Mouse (Mus musculus): ENCODE measurements around the gene Grm2. TPM values are rescaled to one million over a fixed set of nuclear protein-coding genes. Genes with fewer than 3 reads are reported as not detected.

The Grm2 gene
- polyA plus RNA-seq, 1 experiment from 2014 or later = 13.9 TPM

DNA sequence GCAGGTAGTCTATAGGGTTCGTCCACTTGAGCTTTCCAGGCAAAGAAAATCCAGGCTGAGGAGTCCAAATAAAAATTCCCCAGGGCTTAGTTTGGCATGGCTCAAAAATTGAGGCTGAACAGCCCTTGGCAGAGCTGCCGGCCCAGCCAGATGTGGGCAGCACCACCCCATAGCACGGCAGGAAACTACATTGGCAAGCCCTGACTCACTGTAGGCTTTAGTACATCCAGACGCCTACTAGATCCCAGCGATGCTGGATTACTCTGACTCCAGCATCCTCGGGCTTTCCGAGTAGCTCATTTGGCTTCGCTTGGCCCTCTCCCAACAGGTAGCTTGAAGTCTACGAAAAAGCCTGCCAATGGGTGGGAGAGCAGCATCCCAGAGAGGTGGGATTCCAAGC is 25.1 kb upstream of the Grm2 start:
- H3K4me2 ChIP-seq (ENCODE audit: low read length) = no peak overlapping the region
- no peaks in the 10 kb centered on the region for H3K27me3 ChIP-seq (ENCODE audit: control insufficient read depth, insufficient read depth, low read length)
- H3K4me3 ChIP-seq (replicated peaks; ENCODE audit: low read depth, low read length) = no peak overlapping the region
- H3K4me1 ChIP-seq (ENCODE audit: control insufficient read depth, insufficient read depth, low read length) = peaks cover 9% of the 10 kb centered on the region; the same call in 1 of the 2 replicates
- WGBS = 89% methylated on average over 9 of the region's 9 CpGs
- peaks cover 33% of the 10 kb centered on the region for H3K36me3 ChIP-seq (ENCODE audit: control insufficient read depth, insufficient read depth, low read length)
- no peak overlapping the region for H3K27ac ChIP-seq (replicated peaks; ENCODE audit: low read depth, low read length)
- DNase-seq (no peak), ATAC-seq (ENCODE audit: low FRiP score, low TSS enrichment) (no peak)
- H3K9me3 ChIP-seq (ENCODE audit: control insufficient read depth, low read length) = no peaks in the 10 kb centered on the region
- no peak overlapping the region; the same call in 1 of the 2 replicates for H3K9ac ChIP-seq (replicated peaks; ENCODE audit: low read length)

DNA sequence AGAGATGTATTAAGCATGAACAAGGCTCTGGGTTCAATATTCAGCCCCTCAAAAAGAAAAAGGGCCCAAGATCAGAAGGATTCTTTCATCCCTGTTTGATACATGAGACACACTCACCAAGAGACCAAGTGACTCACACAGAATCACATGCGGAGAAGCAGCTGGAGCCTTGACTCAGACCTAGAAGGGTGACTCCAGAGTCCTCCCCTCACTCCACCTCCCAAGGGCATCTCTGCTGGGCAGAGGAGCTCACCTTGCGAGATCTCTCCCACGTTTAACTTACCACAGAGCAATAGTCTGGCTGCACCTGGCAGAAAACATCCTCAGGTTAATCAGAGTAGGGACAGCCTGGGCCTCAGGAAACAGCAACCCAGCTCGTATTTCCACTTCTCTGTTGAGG is 22.4 kb upstream of the Grm2 start:
- H3K27ac ChIP-seq (replicated peaks; ENCODE audit: low read depth, low read length) = no peak overlapping the region
- no peaks in the 10 kb centered on the region for H3K9me3 ChIP-seq (ENCODE audit: control insufficient read depth, low read length)
- WGBS = 80% methylated on average over 4 of the region's 4 CpGs
- H3K4me2 ChIP-seq (ENCODE audit: low read length) = no peak overlapping the region
- peaks cover 38% of the 10 kb centered on the region for H3K36me3 ChIP-seq (ENCODE audit: control insufficient read depth, insufficient read depth, low read length)
- no peak overlapping the region for H3K4me3 ChIP-seq (replicated peaks; ENCODE audit: low read depth, low read length)
- H3K4me1 ChIP-seq (ENCODE audit: control insufficient read depth, insufficient read depth, low read length) = no peaks in the 10 kb centered on the region
- ATAC-seq (ENCODE audit: low FRiP score, low TSS enrichment) = no peak
- H3K27me3 ChIP-seq (ENCODE audit: control insufficient read depth, insufficient read depth, low read length) = no peaks in the 10 kb centered on the region
- no peak overlapping the region for H3K9ac ChIP-seq (replicated peaks; ENCODE audit: low read length)
- DNase-seq = no peak

DNA sequence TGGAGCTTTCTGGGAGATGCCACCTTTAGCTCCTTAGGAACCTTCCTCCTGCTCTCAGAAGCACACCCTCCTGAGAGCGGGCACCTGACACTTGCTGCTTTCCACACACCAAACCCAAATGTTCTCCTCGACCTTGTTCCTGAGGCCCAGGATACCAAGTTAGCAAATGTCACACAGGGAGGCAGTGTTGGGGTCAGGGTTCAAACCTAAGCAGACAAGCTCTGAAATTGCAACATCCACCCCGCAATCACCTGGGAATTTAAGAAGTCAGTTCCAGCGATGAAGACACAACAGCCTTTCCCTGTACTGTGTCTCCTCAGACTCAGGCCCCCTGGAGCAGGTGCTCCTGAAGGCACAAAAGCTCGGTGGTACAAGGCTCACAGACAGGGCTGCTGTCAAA is 21.8 kb upstream of the Grm2 start:
- no peaks in the 10 kb centered on the region for H3K27me3 ChIP-seq (ENCODE audit: control insufficient read depth, insufficient read depth, low read length)
- DNase-seq (no peak), ATAC-seq (ENCODE audit: low FRiP score, low TSS enrichment) (no peak)
- H3K9me3 ChIP-seq (ENCODE audit: control insufficient read depth, low read length) = no peaks in the 10 kb centered on the region
- no peak overlapping the region for H3K27ac ChIP-seq (replicated peaks; ENCODE audit: low read depth, low read length)
- peaks cover 43% of the 10 kb centered on the region for H3K36me3 ChIP-seq (ENCODE audit: control insufficient read depth, insufficient read depth, low read length)
- WGBS = 88% methylated on average over 5 of the region's 5 CpGs
- no peaks in the 10 kb centered on the region for H3K4me1 ChIP-seq (ENCODE audit: control insufficient read depth, insufficient read depth, low read length)
- H3K9ac ChIP-seq (replicated peaks; ENCODE audit: low read length) = no peak overlapping the region
- no peak overlapping the region for H3K4me3 ChIP-seq (replicated peaks; ENCODE audit: low read depth, low read length)
- no peak overlapping the region for H3K4me2 ChIP-seq (ENCODE audit: low read length)

DNA sequence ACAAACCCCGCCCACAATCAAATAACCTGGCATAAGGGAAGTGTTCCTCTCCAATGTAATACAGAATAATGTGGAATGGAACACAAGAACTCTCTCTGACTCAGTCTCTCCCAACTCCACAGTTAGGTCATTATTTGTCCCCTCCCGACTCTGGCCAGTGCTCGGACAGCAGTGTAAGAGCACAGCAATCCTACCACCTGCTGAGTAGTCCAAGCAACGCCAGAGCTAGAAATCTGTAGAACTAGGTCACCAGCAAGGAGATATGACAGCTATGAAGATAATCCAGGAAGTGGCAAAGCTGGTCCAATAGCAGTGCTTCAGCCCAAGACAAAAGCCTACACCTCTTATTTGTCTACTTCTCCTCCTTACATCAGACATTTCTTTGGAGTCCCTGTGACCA is 20.7 kb upstream of the Grm2 start:
- H3K27ac ChIP-seq (replicated peaks; ENCODE audit: low read depth, low read length) = no peak overlapping the region
- no peaks in the 10 kb centered on the region for H3K27me3 ChIP-seq (ENCODE audit: control insufficient read depth, insufficient read depth, low read length)
- ATAC-seq (ENCODE audit: low FRiP score, low TSS enrichment) = no peak
- 76% methylated on average over 4 of the region's 4 CpGs for WGBS
- H3K4me2 ChIP-seq (ENCODE audit: low read length) = no peak overlapping the region
- H3K4me1 ChIP-seq (ENCODE audit: control insufficient read depth, insufficient read depth, low read length) = no peaks in the 10 kb centered on the region
- DNase-seq = no peak
- no peaks in the 10 kb centered on the region for H3K9me3 ChIP-seq (ENCODE audit: control insufficient read depth, low read length)
- no peak overlapping the region for H3K9ac ChIP-seq (replicated peaks; ENCODE audit: low read length)
- H3K4me3 ChIP-seq (replicated peaks; ENCODE audit: low read depth, low read length) = no peak overlapping the region
- H3K36me3 ChIP-seq (ENCODE audit: control insufficient read depth, insufficient read depth, low read length) = peaks cover 43% of the 10 kb centered on the region

DNA sequence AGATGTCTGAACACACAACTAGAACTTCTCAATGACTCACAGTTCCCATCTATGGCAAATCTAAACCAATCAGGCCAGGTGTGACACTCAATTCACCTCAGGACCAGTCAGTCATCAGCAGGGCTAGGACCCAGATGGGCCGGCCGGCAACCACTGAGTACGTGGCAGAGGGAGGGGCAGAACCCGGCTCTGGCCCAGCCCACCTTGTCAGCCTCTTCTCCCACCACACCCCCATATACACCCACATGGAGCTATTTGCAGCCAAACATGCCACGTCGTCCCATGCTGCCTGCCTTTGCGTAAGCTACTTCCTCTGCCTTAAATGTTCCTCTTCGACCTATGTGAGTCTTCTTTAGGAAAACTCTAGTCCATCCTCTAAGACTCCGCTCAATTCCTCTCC is 20.1 kb upstream of the Grm2 start:
- Histone ChIP-seq H3K9me3 (ENCODE audit: control insufficient read depth, low read length) (no peaks in the 10 kb centered on the region), H3K27ac (replicated peaks; ENCODE audit: low read depth, low read length) (no peak overlapping the region), H3K9ac (replicated peaks; ENCODE audit: low read length) (no peak overlapping the region), H3K36me3 (ENCODE audit: control insufficient read depth, insufficient read depth, low read length) (peaks cover 41% of the 10 kb centered on the region), H3K27me3 (ENCODE audit: control insufficient read depth, insufficient read depth, low read length) (no peaks in the 10 kb centered on the region), H3K4me1 (ENCODE audit: control insufficient read depth, insufficient read depth, low read length) (no peaks in the 10 kb centered on the region), H3K4me3 (replicated peaks; ENCODE audit: low read depth, low read length) (no peak overlapping the region), H3K4me2 (ENCODE audit: low read length) (no peak overlapping the region)
- 80% methylated on average over 9 of the region's 9 CpGs for WGBS
- DNase-seq = no peak
- ATAC-seq (ENCODE audit: low FRiP score, low TSS enrichment) = no peak; the same call in 1 of the 2 replicates

DNA sequence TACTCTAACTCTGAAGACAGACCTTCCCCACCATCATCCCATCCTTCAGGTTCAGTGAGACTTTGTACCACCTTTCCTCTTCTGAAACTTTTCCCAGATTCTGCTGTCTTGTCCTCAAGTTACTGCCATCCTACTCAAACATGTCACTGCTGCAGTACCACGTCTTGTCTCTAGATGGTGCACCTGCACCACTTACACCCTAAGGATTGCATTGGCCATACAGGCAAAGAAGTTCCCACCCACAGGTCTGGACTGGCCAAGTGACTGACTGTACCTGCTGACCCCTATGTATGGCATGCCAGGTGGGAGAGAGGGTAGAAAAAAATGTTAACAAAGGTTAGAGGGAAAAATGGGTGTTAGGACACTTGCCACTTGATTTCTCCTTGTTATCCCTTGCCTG is 19.6 kb upstream of the Grm2 start:
- no peak overlapping the region for H3K9ac ChIP-seq (replicated peaks; ENCODE audit: low read length)
- peaks cover 41% of the 10 kb centered on the region for H3K36me3 ChIP-seq (ENCODE audit: control insufficient read depth, insufficient read depth, low read length)
- WGBS = 0% methylated on average over 1 of the region's 1 CpGs
- DNase-seq (peak; percentile 89), ATAC-seq (ENCODE audit: low FRiP score, low TSS enrichment) (peak; percentile 50; the same call in 1 of the 2 replicates)
- H3K9me3 ChIP-seq (ENCODE audit: control insufficient read depth, low read length) = no peaks in the 10 kb centered on the region
- no peak overlapping the region for H3K27ac ChIP-seq (replicated peaks; ENCODE audit: low read depth, low read length)
- H3K27me3 ChIP-seq (ENCODE audit: control insufficient read depth, insufficient read depth, low read length) = no peaks in the 10 kb centered on the region
- no peak overlapping the region for H3K4me2 ChIP-seq (ENCODE audit: low read length)
- H3K4me3 ChIP-seq (replicated peaks; ENCODE audit: low read depth, low read length) = no peak overlapping the region
- H3K4me1 ChIP-seq (ENCODE audit: control insufficient read depth, insufficient read depth, low read length) = no peaks in the 10 kb centered on the region

DNA sequence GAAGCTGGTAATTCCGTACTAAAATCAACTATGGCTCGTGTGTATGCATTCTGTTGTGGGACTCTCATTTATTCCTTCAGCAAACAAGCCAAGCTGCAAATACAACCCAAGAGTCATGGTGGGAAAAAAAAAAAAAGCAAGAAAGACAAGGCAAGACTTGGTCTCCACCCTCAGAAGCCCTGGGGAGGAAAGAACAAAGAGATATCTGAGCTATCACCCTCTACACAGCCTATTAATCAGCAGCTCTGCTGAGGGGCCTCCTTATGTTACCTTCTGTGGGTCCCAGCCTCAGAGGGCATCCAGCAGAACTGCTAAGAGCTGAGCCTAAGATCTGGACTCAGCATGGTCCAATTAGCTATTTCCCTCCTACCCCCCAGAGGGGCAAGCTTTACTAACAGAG is 18.0 kb upstream of the Grm2 start:
- ATAC-seq (ENCODE audit: low FRiP score, low TSS enrichment) (no peak), DNase-seq (no peak)
- H3K27me3 ChIP-seq (ENCODE audit: control insufficient read depth, insufficient read depth, low read length) = no peaks in the 10 kb centered on the region
- 90% methylated on average over 2 of the region's 2 CpGs for WGBS
- no peaks in the 10 kb centered on the region for H3K9me3 ChIP-seq (ENCODE audit: control insufficient read depth, low read length)
- no peak overlapping the region for H3K4me2 ChIP-seq (ENCODE audit: low read length)
- H3K36me3 ChIP-seq (ENCODE audit: control insufficient read depth, insufficient read depth, low read length) = peaks cover 30% of the 10 kb centered on the region
- H3K9ac ChIP-seq (replicated peaks; ENCODE audit: low read length) = no peak overlapping the region
- no peak overlapping the region for H3K27ac ChIP-seq (replicated peaks; ENCODE audit: low read depth, low read length)
- H3K4me3 ChIP-seq (replicated peaks; ENCODE audit: low read depth, low read length) = no peak overlapping the region
- H3K4me1 ChIP-seq (ENCODE audit: control insufficient read depth, insufficient read depth, low read length) = no peaks in the 10 kb centered on the region

DNA sequence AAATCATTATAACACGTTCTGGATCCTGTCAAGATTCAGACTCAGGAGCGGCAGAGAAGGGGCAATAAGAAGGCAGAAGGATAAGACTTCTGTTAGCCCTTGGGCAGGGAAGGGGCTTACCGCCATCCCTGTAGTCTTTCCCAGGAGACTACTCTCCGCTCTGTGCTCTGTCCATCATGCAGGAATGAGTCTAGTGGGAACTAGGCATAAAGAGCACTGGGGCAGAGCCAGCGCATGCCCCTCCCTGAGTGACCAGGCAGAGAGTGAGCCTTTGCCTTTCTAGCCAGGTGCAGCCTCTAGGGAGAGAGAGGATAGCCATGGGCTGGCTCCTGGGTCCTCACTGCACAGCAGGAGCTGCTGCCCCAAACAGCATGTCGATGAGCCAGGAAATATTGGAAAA is 9.0 kb upstream of the Grm2 start:
- Histone ChIP-seq H3K27ac (replicated peaks; ENCODE audit: low read depth, low read length) (peak overlapping the region; percentile 89), H3K9ac (replicated peaks; ENCODE audit: low read length) (0 out of 2 replicates have a peak overlapping the region, but pooled peaks have one; percentile 1)

DNA sequence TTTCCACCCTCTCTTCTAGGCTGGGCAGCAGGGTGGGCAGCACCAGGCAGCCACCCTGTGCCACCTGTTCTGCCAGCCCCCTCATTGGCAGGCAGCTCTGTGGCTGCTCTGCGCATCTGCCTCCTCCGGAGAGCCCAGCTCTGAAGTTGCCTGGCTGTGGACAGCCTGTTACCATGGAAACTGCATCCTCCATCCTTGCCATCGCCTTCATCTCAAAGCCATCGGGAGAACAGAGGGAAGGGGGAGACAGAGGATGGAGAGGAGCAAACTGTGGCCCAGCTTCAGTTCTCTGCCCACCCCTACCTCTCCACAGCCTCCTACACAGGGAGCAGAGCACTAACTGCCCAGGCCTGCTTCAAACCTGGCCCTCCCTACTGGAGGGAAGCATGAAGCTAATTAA is 8.6 kb upstream of the Grm2 start:
- H3K27me3 ChIP-seq (ENCODE audit: control insufficient read depth, insufficient read depth, low read length) = no peaks in the 10 kb centered on the region
- ATAC-seq (ENCODE audit: low FRiP score, low TSS enrichment) (peak; percentile 86), DNase-seq (peak; percentile 87)
- 0 out of 2 replicates have a peak overlapping the region, but pooled peaks have one; percentile 11 for H3K4me2 ChIP-seq (ENCODE audit: low read length)
- peaks cover 19% of the 10 kb centered on the region for H3K4me1 ChIP-seq (ENCODE audit: control insufficient read depth, insufficient read depth, low read length)
- H3K9me3 ChIP-seq (ENCODE audit: control insufficient read depth, low read length) = no peaks in the 10 kb centered on the region
- no peak overlapping the region for H3K4me3 ChIP-seq (replicated peaks; ENCODE audit: low read depth, low read length)
- 0 out of 2 replicates have a peak overlapping the region, but pooled peaks have one; percentile 1 for H3K9ac ChIP-seq (replicated peaks; ENCODE audit: low read length)
- WGBS = 16% methylated on average over 4 of the region's 4 CpGs
- peak overlapping the region; percentile 89 for H3K27ac ChIP-seq (replicated peaks; ENCODE audit: low read depth, low read length)
- peaks cover 15% of the 10 kb centered on the region for H3K36me3 ChIP-seq (ENCODE audit: control insufficient read depth, insufficient read depth, low read length)

More for the DNA sequence above, 9.0 kb upstream of the Grm2 start:
- H3K4me2 ChIP-seq (ENCODE audit: low read length) = 0 out of 2 replicates have a peak overlapping the region, but pooled peaks have one; percentile 11
- no peaks in the 10 kb centered on the region for H3K9me3 ChIP-seq (ENCODE audit: control insufficient read depth, low read length)
- DNase-seq (peak; percentile 45), ATAC-seq (ENCODE audit: low FRiP score, low TSS enrichment) (peak; percentile 49; the same call in 1 of the 2 replicates)
- peaks cover 19% of the 10 kb centered on the region for H3K4me1 ChIP-seq (ENCODE audit: control insufficient read depth, insufficient read depth, low read length)
- peaks cover 15% of the 10 kb centered on the region for H3K36me3 ChIP-seq (ENCODE audit: control insufficient read depth, insufficient read depth, low read length)
- WGBS = 55% methylated on average over 6 of the region's 6 CpGs
- no peaks in the 10 kb centered on the region for H3K27me3 ChIP-seq (ENCODE audit: control insufficient read depth, insufficient read depth, low read length)
- no peak overlapping the region for H3K4me3 ChIP-seq (replicated peaks; ENCODE audit: low read depth, low read length)
